Mouse (Mus musculus): ENCODE measurements around the gene Zdhhc8. TPM values are rescaled to one million over a fixed set of nuclear protein-coding genes. Genes with fewer than 3 reads are reported as not detected.

Gene Zdhhc8
- polyA plus RNA-seq, 1 experiment: 27.8 TPM

GRCm38 (mm10) chr16:18195068-18195467 is 39.9 kb downstream of the Zdhhc8 start:
- 20% methylated on average over 5 of the region's 5 CpGs for WGBS
- no peak overlapping the region for H3K4me3 ChIP-seq (ENCODE audit: low read depth, low read length)
- H3K27me3 ChIP-seq (ENCODE audit: control insufficient read depth, insufficient read depth, low read length): no peaks in the 10 kb centered on the region
- peak overlapping the region; percentile 48; the same call in 1 of the 2 replicates for H3K27ac ChIP-seq (ENCODE audit: insufficient read depth, low read depth, low read length)
- peaks cover 12% of the 10 kb centered on the region for H3K4me1 ChIP-seq (ENCODE audit: control insufficient read depth, insufficient read depth, insufficient read length, low read length)
- no peaks in the 10 kb centered on the region for H3K36me3 ChIP-seq (ENCODE audit: control insufficient read depth, insufficient read depth, low read length)
- TF ChIP-seq CTCF (IDR thresholded peaks at IDR 0.05; ENCODE audit: extremely low read depth, insufficient read length, insufficient replicate concordance, low read depth, low read length): no peak
- TF ChIP-seq POLR2A (IDR thresholded peaks at IDR 0.05; ENCODE audit: low read depth, low read length): no peak; the same call in 1 of the 2 replicates

- Histone ChIP-seq H3K27ac (ENCODE audit: insufficient read depth, low read depth, low read length) (peak overlapping the region; percentile 48; the same call in 1 of the 2 replicates), H3K36me3 (ENCODE audit: control insufficient read depth, insufficient read depth, low read length) (no peaks in the 10 kb centered on the region)
Measured at GRCm38 (mm10) chr16:18194208-18194985, 40.5 kb downstream of the Zdhhc8 start.

GRCm38 (mm10) chr16:18191006-18191405 is 43.9 kb downstream of the Zdhhc8 start:
- WGBS: 83% methylated on average over 2 of the region's 2 CpGs
- H3K36me3 ChIP-seq (ENCODE audit: control insufficient read depth, insufficient read depth, low read length): no peaks in the 10 kb centered on the region
- H3K27ac ChIP-seq (ENCODE audit: insufficient read depth, low read depth, low read length): no peak overlapping the region
- H3K4me3 ChIP-seq (ENCODE audit: low read depth, low read length): no peak overlapping the region
- no peak for TF ChIP-seq POLR2A (IDR thresholded peaks at IDR 0.05; ENCODE audit: low read depth, low read length)
- no peak for TF ChIP-seq CTCF (IDR thresholded peaks at IDR 0.05; ENCODE audit: extremely low read depth, insufficient read length, insufficient replicate concordance, low read depth, low read length)
- H3K27me3 ChIP-seq (ENCODE audit: control insufficient read depth, insufficient read depth, low read length): no peaks in the 10 kb centered on the region
- peaks cover 14% of the 10 kb centered on the region for H3K4me1 ChIP-seq (ENCODE audit: control insufficient read depth, insufficient read depth, insufficient read length, low read length)

More at GRCm38 (mm10) chr16:18194208-18194985, 40.5 kb downstream of the Zdhhc8 start:
- Histone ChIP-seq H3K4me1 (ENCODE audit: control insufficient read depth, insufficient read depth, insufficient read length, low read length) (peaks cover 12% of the 10 kb centered on the region), H3K27me3 (ENCODE audit: control insufficient read depth, insufficient read depth, low read length) (no peaks in the 10 kb centered on the region), H3K4me3 (ENCODE audit: low read depth, low read length) (no peak overlapping the region)
- TF ChIP-seq CTCF (IDR thresholded peaks at IDR 0.05; ENCODE audit: extremely low read depth, insufficient read length, insufficient replicate concordance, low read depth, low read length): no peak
- TF ChIP-seq POLR2A (IDR thresholded peaks at IDR 0.05; ENCODE audit: low read depth, low read length): no peak
- 65% methylated on average over 15 of the region's 15 CpGs for WGBS

DNA sequence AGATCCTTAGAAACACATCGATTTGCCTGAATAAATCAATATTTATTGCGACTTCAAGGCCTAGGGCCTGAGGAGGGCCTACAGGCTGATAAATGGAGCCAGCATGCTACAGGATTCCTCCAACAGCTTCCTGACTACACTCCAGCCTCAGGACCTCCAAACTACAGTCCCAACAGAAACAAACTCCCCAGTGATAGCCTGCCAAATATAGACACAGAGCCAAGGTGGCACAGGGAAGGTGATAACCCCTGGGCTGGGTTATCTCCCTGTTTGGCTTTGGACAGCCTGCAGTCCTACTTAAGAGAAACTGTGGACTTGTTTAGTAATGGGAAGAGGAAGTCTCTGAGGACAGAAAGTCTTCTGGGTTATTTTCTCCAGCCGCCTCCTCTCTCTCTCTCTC is 47.7 kb downstream of the Zdhhc8 start:
- H3K4me3 ChIP-seq (ENCODE audit: low read depth, low read length): no peak overlapping the region
- no peak overlapping the region for H3K27ac ChIP-seq (ENCODE audit: insufficient read depth, low read depth, low read length)
- no peaks in the 10 kb centered on the region for H3K36me3 ChIP-seq (ENCODE audit: control insufficient read depth, insufficient read depth, low read length)
- TF ChIP-seq POLR2A (IDR thresholded peaks at IDR 0.05; ENCODE audit: low read depth, low read length) (no peak), CTCF (IDR thresholded peaks at IDR 0.05; ENCODE audit: extremely low read depth, insufficient read length, insufficient replicate concordance, low read depth, low read length) (no peak)
- H3K4me1 ChIP-seq (ENCODE audit: control insufficient read depth, insufficient read depth, insufficient read length, low read length): peaks cover 16% of the 10 kb centered on the region
- no peaks in the 10 kb centered on the region for H3K27me3 ChIP-seq (ENCODE audit: control insufficient read depth, insufficient read depth, low read length)
- whole genome bisulfite sequencing: 39% methylated on average over 3 of the region's 3 CpGs

- WGBS: 45% methylated on average over 4 of the region's 4 CpGs
- Histone ChIP-seq H3K4me1 (ENCODE audit: control insufficient read depth, insufficient read depth, insufficient read length, low read length) (peaks cover 16% of the 10 kb centered on the region), H3K4me3 (ENCODE audit: low read depth, low read length) (no peak overlapping the region), H3K27me3 (ENCODE audit: control insufficient read depth, insufficient read depth, low read length) (no peaks in the 10 kb centered on the region), H3K36me3 (ENCODE audit: control insufficient read depth, insufficient read depth, low read length) (no peaks in the 10 kb centered on the region), H3K27ac (ENCODE audit: insufficient read depth, low read depth, low read length) (no peak overlapping the region)
- TF ChIP-seq CTCF (IDR thresholded peaks at IDR 0.05; ENCODE audit: extremely low read depth, insufficient read length, insufficient replicate concordance, low read depth, low read length) (no peak), POLR2A (IDR thresholded peaks at IDR 0.05; ENCODE audit: low read depth, low read length) (no peak)
Measured at GRCm38 (mm10) chr16:18186798-18187197, 48.1 kb downstream of the Zdhhc8 start.

DNA sequence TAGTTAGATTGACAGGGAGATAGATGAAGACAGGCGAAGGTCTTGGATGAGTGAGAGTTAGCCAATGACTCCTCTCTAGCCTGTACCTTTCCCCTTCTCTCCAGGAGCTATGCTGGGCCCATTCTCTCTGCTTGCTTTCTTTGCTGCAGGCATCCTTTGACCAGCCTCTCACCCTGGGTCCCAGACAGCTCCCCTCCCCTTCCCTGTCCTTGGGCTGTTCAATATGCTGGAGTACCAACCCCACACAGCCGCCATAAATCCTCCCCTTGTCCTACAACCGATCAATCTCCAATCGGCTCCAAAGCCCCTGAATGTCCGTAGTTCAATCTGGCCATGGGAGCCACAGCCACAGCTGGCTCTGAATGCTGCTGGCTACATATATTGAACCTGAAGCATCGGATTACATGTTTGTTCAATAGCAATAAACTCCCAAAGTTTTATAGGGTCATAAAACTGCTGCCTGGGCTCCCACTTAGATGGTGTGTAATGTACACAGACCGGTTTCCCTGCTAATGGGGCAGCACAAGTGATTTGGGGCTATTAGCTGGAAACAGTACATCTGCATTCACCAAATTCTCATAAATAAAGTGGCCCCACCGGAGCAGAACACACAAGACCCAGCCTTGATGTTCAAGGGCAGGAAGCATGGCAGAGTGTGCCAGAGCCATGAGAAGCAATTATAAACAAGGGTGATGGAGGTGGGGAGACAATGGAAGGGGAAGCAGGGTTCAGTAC is 49.1 kb downstream of the Zdhhc8 start:
- TF ChIP-seq POLR2A (IDR thresholded peaks at IDR 0.05; ENCODE audit: low read depth, low read length) (no peak), CTCF (IDR thresholded peaks at IDR 0.05; ENCODE audit: extremely low read depth, insufficient read length, insufficient replicate concordance, low read depth, low read length) (no peak)
- H3K36me3 ChIP-seq (ENCODE audit: control insufficient read depth, insufficient read depth, low read length): no peaks in the 10 kb centered on the region
- no peaks in the 10 kb centered on the region for H3K27me3 ChIP-seq (ENCODE audit: control insufficient read depth, insufficient read depth, low read length)
- H3K27ac ChIP-seq (ENCODE audit: insufficient read depth, low read depth, low read length): no peak overlapping the region
- no peak overlapping the region for H3K4me3 ChIP-seq (ENCODE audit: low read depth, low read length)
- H3K4me1 ChIP-seq (ENCODE audit: control insufficient read depth, insufficient read depth, insufficient read length, low read length): peaks cover 16% of the 10 kb centered on the region
- WGBS: 25% methylated on average over 8 of the region's 8 CpGs

DNA sequence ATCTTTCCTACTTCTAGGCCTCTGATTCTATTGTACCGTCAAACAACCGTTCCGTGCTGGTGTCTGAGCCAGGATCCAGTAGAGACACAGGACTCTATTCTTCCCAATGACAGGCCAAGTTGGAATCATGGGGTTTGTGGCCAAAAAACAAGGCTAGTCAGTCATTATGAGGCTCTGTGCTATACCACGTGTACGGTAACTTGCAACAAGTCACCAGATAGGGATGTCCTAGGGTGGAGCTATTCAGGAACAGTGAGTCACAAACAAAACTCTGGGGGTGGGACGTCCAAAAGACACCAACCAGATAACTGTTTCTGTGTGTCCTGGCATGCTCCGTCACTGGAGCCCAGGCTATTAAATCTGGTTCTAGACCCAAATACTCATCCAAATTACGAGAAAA is 52.2 kb downstream of the Zdhhc8 start:
- no peak for TF ChIP-seq CTCF (IDR thresholded peaks at IDR 0.05; ENCODE audit: extremely low read depth, insufficient read length, insufficient replicate concordance, low read depth, low read length)
- no peak for TF ChIP-seq POLR2A (IDR thresholded peaks at IDR 0.05; ENCODE audit: low read depth, low read length)
- 88% methylated on average over 8 of the region's 8 CpGs for WGBS
- H3K4me3 ChIP-seq (ENCODE audit: low read depth, low read length): no peak overlapping the region
- no peak overlapping the region for H3K27ac ChIP-seq (ENCODE audit: insufficient read depth, low read depth, low read length)
- no peaks in the 10 kb centered on the region for H3K27me3 ChIP-seq (ENCODE audit: control insufficient read depth, insufficient read depth, low read length)
- peaks cover 16% of the 10 kb centered on the region for H3K4me1 ChIP-seq (ENCODE audit: control insufficient read depth, insufficient read depth, insufficient read length, low read length)
- H3K36me3 ChIP-seq (ENCODE audit: control insufficient read depth, insufficient read depth, low read length): no peaks in the 10 kb centered on the region

All from small intestine, adult 2 months (tissue).